Mouse (Mus musculus): Measurements from ENCODE around the gene Krtap21-1. TPM values are rescaled to one million over a fixed set of nuclear protein-coding genes. Genes with fewer than 3 reads are reported as not detected.

Krtap21-1 gene
- total RNA-seq (2014; fragmentation: Nextera tagmentation) (not detected in 2 replicates), total RNA-seq (2017) (not detected in 2 replicates)

DNA sequence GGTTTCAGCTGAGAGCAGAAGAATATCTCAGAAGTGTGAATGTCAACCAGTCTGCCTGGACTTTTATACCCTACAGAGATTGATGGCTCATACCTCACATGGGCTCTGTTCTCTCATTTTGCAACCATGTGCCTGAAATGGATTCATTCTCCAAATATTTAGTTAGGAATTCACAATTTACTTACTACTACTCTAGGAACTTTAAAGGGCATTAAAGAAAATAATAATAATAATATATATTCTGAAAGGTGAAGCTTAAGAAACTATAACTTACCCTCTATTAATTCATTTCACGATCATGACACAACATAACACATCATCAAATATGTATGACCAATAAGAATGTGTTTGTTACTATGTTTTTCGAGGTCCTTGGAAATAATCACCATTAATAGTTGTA lies at the start of gene Krtap21-1:
TSS of gene Krtap21-1 (minus strand) at position 101 of the 400 bp plus-strand sequence.
- ATAC-seq (replicated peaks; ENCODE audit: poor library complexity, severe bottlenecking): no peak

DNA sequence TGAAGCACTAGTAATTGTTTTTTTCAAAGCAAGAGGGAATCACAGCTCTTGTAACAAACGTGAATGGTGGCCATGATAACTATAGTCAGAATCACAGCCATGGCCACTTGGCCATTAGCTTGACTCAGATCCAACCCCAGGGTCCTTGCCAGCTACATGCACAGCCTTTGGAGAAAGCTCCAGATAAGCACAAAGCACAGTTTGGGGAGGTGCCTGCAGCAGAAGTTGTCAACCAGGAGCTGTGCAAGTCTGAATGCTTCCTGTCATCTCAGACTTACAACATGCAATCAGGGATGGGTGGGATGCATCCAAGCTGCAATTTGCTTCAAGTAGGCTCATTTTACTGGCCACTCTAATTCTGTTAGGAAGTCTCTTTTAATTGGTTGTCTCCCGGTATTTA lies 25.9 kb upstream of the Krtap21-1 start:
- ATAC-seq (replicated peaks; ENCODE audit: poor library complexity, severe bottlenecking): no peak

DNA sequence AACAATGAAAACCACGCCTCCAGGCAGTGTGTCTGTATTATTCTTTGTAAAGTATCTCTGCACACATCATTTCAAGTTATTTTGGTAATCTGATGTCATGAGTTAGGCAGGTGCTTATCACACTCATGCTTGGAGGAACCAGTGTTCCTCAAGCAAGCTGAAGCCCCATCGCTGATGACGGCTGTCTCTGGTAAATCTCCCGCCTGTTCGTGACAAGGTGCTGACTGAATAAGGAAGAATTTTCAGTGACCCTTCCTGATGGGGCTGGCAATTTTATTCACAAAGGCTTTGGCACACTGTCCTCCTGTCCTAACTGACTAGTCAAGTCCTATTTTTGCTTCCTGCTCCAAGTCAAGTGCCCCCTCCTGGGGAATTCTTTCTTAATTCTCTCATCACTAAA lies 21.6 kb upstream of the Krtap21-1 start:
- ATAC-seq (replicated peaks; ENCODE audit: poor library complexity, severe bottlenecking): no peak

DNA sequence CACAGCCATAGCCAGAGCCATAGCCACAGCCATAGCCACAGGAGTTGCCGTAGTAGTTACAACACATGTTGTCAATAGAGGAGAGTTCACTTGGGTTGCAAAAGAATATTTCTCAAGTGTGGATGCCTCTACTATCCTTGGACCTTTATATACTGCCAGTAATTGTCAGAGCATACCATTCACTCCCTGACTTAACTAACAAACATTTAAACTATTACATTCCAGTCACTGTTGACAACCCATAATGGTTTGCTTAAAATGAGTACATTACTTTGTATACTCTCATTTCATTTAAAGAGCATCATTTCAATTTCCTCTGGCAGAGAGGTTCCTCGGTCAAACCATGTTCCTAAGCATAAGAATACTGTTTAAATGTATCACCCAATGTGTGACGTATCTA lies 16.3 kb upstream of the Krtap21-1 start, which contains the start of gene Krtap6-2:
TSS of gene Krtap6-2 (minus strand) at position 101 of the 400 bp plus-strand sequence.
- ATAC-seq (replicated peaks; ENCODE audit: poor library complexity, severe bottlenecking): no peak

DNA sequence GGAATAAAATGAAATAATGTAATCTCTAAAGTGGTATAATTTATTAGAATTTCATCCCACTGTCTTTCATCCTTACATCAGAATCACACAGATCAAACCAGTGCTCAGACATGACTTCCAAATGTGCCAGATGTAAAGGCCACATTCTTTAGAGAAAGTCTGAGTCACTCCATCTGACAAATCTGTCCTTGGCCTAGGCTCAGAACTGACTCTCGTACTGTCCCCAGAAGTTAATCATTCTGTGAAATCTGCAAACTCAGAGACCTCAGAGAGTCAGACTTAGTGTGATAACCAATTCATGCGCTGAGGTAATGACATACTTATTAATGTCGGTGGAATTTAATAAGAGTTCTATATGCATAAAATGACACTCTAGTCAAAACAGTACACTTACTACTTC lies 12.6 kb upstream of the Krtap21-1 start:
- no peak for ATAC-seq (replicated peaks; ENCODE audit: poor library complexity, severe bottlenecking)

DNA sequence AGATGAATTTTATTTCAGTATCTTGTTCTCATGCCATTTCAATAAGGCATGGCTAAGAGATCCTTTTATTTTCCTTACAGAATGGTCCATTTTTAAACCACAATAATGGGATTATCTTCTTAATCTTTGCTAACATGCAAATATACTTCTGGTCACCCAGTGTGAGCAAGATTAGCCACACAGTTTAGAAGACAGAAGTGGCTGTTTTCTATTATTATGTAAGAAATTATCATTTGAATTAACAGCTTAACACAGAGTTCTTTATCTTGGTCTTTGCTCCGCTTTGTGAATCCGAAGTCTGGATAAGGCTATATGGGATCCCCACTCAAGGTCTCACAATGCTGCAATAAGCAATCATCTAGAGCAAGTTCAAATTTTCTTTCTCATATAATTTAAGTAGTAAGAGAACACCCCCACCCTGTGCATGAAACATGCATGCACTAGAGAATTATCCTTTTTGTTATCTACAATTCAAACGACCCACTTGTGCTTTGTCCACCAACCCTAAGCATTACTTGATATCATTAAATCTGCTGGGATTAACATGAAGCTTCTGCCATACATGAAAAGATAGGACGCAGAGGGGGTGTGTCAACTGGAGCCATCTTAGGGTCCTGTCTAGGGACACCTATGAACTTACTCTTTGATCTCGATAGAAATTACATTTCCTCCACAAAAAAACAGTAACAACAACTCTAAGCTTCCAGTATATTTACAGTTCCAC lies 6.8 kb upstream of the Krtap21-1 start:
- no peak for ATAC-seq (replicated peaks; ENCODE audit: poor library complexity, severe bottlenecking)

DNA sequence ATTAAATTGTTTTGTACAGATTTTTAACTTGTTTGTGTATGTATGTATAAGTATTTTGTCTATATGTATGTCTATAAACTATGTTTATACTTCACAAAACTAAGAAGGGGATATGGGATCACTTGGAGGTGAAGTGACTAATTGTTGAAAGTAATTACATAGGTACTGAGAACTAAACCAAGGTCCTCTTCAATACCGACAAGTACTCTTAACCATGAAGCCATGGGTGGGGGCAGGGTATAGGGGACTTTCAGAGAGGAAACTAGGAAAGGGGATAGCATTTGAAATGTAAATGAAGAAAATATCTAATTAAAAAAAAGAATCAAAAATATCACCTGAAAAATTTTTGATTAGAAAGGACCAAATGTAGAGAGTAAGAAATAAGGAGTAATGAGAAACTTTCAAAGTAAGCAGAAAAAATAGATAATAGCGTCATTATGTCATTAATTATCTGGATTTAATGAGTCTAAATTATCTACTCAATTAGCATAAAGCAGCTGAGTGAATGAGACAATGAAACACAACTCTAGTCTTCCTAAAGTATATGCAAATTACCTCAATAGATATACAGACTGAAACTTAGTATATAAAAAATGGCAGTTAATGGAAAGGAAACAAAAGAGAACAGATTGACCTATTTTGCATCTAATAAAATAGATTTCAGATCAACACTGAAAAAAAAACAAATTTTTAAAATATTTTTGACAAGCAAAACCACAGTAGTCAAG lies 30.8 kb downstream of the Krtap21-1 start:
- ATAC-seq (replicated peaks; ENCODE audit: poor library complexity, severe bottlenecking): no peak

Other genes with a start within 250 kb of the Krtap21-1 start
- not detected in 2 replicates for gene Gm9789, start 245.9 kb downstream of the Krtap21-1 start, total RNA-seq (2014; fragmentation: Nextera tagmentation)
- gene Gm9789, start 245.9 kb downstream of the Krtap21-1 start, total RNA-seq (2017): not detected in 2 replicates
- not detected in 2 replicates for gene Gm7735, start 234.4 kb downstream of the Krtap21-1 start, total RNA-seq (2014; fragmentation: Nextera tagmentation)
- gene Gm7735, start 234.4 kb downstream of the Krtap21-1 start, total RNA-seq (2017): not detected in 2 replicates
- gene 1110057P08Rik, start 229.1 kb downstream of the Krtap21-1 start, total RNA-seq (2014; fragmentation: Nextera tagmentation): not detected in 2 replicates
- gene 1110057P08Rik, start 229.1 kb downstream of the Krtap21-1 start, total RNA-seq (2017): not detected in 2 replicates
- gene Krtap20-2, start 198.0 kb downstream of the Krtap21-1 start, total RNA-seq (2014; fragmentation: Nextera tagmentation): not detected in 2 replicates
- gene Krtap20-2, start 198.0 kb downstream of the Krtap21-1 start, total RNA-seq (2017): not detected in 2 replicates
- not detected in 2 replicates for gene Krtap6-2, start 16.2 kb upstream of the Krtap21-1 start, total RNA-seq (2014; fragmentation: Nextera tagmentation)
- gene Krtap6-2, start 16.2 kb upstream of the Krtap21-1 start, total RNA-seq (2017): not detected in 2 replicates
- not detected in 2 replicates for gene Krtap8-1, start 84.1 kb upstream of the Krtap21-1 start, total RNA-seq (2014; fragmentation: Nextera tagmentation)
- gene Krtap8-1, start 84.1 kb upstream of the Krtap21-1 start, total RNA-seq (2017): not detected in 2 replicates
- not detected in 2 replicates for gene Krtap7-1, start 104.5 kb upstream of the Krtap21-1 start, total RNA-seq (2014; fragmentation: Nextera tagmentation)
- gene Krtap7-1, start 104.5 kb upstream of the Krtap21-1 start, total RNA-seq (2017): not detected in 2 replicates
- gene Krtap11-1, start 167.3 kb upstream of the Krtap21-1 start, total RNA-seq (2014; fragmentation: Nextera tagmentation): not detected in 2 replicates
- not detected in 2 replicates for gene Krtap11-1, start 167.3 kb upstream of the Krtap21-1 start, total RNA-seq (2017)

Measured in granulocyte monocyte progenitor cell, adult 5-6 weeks (primary cell).